Mouse (Mus musculus) granulocyte monocyte progenitor cell, adult 5-6 weeks (primary cell): Measurements from ENCODE around the gene Cma1. TPM values are rescaled to one million over a fixed set of nuclear protein-coding genes. Genes with fewer than 3 reads are reported as not detected.
"Not testable (repeated sequence)": the region's sequence is repeated elsewhere in the genome, so short reads cannot be mapped to it uniquely, and the experiment has no call there.

Experiments used
- ATAC-seq: replicated peaks from 2 replicates; pipeline ENCODE4 v1.8.0; 2016; ENCODE audit warnings: mild to moderate bottlenecking, moderate TSS enrichment, inconsistent platforms; ENCODE audit not compliant: poor library complexity, severe bottlenecking
- total RNA-seq, 2 experiments: library from RNA; stranded (forward) in 1 of 2; stranded (reverse) in 1 of 2; fragments of 200-712, 200-1000 nt in 1 of 2; fragments of >200 nt in 1 of 2; fragmentation: Nextera tagmentation in 1 of 2; gene quantifications; 2 replicates each; pipeline ENCODE4 v1.2.3; 2014 to 2017

Cma1 gene
- total RNA-seq (2014; fragmentation: Nextera tagmentation) (not detected in 2 replicates), total RNA-seq (2017) (0.15 TPM in 1 of 2 replicates, not detected in the other)

DNA sequence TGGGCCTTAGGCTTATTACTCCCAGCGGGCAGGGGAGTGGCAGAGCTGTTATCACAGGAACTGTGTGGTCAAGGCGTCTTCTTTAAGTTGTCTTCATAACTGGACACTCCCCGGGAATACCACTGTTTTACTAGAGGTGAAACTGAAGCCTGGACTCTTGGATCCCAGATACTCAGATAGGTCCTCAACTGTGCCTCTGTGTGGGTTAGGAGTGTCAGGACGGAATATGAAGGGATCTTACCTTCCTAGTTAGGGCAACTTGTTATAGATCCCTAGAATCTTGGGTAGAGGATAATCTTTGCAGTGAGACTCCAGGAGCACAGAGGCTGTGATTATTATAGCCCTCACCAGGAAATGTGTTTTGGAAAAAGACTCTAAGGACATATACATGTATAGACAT lies at the start of gene Cma1:
Cma1 (minus strand) TSS at position 101 of the 400 bp plus-strand sequence.
- no peak for ATAC-seq

DNA sequence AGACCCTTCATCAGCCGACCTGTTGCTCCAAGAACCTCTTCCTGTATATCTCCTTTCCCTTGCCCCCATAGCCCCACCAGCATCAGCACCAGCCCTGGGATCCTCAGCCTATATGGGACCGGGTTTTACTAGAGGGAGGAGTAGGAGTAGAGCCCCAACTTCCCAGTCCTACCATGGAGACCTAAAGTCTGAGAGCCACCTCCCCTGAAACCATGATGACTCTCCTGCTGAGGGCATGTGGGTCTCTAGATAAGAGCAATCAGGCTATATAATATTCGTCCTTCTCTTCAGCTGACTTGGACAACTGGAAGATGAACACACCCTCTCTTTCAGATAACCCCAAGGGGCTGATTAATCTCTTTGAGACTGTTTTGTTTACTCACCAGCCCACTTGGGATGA lies 43.0 kb upstream of the Cma1 start:
- ATAC-seq: not testable (repeated sequence)

DNA sequence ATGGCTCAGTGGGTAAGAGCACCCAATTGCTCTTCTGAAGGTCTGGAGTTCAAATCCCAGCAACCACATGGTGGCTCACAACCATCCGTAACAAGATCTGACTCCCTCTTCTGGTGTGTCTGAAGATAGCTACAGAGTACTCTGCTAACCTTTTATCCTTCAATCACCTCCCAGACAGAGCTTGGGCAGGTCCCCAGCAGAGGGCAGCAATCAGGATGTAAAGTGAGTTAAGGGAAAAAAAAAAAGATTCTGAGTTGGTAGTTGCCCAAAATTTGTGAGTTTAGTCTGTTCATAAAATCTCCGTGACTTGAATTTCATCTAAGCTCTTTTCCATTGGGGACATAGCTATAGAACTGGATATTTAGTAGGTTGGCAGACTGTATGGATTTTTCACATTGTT lies 19.4 kb upstream of the Cma1 start:
- not testable (repeated sequence) for ATAC-seq

DNA sequence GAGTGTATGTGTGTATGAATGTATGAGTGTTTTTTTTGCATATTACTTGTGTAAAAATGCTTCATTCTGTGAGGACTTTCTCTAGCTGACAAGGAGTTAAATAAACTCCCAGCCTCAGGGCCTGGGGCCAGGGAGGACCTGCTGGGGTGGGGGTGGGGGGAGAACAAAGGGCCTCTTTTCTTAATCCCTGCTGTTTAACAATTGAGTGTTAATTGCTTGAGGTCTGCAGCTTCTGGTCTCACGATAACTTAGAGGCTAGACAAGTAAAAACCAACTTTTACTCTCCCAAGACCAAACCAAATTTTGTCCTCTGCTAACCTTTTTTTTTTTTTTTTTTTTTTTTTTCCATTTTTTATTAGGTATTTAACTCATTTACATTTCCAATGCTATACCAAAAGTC lies 18.8 kb upstream of the Cma1 start:
- ATAC-seq: no peak

DNA sequence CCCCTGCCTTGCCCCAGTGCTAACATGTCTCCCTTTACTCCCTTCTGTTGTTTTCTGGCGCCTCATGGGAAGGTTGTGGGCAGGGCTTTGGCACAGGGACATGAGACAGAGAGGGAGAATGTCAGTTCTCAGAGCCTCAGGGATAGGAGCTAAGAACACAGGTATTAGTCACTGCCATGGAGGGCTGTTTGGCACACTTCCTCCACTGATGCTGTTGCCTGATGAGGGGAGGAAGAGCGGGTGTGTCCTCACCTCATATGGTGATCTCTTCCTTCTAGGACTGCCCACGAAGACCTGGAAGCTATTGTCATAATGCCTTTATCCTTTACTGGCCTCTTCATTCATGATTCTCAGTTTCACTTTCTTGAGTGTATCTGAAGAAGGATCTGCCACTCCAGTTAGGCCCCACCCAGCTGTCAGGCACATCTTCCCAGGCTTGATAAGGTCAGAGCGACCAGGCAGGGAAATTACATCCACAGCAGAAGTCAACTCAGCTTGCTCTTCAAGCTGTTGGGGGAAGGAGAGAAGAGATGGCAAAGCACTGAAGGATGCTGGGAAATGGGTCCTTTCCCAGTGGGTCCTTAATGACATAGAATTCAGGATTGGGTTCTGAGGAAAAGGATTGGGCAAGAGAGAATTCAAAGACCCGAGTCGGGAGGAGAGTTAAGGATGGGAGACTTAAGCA lies 6.0 kb upstream of the Cma1 start, which contains the start of gene Cma2:
Cma2 (plus strand) TSS at position 635 of the 685 bp plus-strand sequence.
- 0 out of 2 replicates have a peak, but pooled peaks have one; percentile 25 for ATAC-seq

DNA sequence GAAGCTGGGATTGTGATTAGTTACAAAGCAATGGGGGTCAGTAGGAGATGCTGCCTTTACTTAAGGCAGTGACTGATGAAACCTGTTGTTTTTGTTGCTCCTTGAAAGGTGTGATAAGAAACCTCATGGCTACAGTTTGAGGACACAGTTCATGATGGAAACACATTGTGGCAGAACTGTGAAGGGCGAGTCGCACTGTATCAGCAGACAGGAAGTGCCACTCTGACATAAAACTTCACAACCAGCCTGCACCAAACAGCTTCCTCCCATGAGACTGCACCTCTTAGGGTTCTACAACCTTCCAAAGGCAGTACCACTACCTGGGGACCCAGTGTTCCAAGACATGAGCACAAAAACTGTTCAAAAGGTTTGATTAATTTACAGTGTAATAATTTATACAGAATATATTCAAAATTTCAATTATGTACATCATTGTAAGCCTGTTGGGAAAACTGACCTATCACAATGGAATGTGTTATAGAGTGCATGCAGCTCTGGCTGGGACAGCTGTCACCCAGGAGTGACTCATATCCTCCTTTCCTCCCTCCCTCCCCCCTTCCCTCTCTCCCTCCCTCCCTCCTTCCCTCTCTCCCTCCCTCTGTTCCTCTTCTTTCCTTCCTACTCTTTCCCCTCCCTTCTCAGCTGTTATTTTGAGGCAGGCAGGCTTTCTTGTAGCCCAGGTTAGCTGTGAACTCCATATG lies 1.9 kb upstream of the Cma1 start:
- no peak for ATAC-seq

DNA sequence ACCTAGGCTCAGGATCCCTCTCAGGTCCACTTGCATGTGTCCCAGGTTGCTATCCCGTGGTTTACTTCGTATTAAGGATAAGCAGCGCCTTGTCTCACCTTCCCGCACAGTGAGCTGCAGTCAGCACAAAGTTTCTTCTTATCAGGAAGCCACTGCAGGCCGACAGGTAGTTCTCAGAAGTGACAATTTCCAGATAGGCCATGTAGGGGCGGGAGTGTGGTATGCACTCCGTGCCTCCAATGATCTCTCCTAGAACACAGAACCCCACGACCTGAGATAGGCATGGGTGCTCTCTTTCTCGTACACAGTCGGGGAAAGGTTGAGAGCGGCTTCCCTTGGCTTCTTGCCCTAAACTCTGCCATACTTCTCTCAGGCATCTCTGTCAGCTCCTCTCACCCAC lies 874 bp downstream of the Cma1 start:
- no peak for ATAC-seq

DNA sequence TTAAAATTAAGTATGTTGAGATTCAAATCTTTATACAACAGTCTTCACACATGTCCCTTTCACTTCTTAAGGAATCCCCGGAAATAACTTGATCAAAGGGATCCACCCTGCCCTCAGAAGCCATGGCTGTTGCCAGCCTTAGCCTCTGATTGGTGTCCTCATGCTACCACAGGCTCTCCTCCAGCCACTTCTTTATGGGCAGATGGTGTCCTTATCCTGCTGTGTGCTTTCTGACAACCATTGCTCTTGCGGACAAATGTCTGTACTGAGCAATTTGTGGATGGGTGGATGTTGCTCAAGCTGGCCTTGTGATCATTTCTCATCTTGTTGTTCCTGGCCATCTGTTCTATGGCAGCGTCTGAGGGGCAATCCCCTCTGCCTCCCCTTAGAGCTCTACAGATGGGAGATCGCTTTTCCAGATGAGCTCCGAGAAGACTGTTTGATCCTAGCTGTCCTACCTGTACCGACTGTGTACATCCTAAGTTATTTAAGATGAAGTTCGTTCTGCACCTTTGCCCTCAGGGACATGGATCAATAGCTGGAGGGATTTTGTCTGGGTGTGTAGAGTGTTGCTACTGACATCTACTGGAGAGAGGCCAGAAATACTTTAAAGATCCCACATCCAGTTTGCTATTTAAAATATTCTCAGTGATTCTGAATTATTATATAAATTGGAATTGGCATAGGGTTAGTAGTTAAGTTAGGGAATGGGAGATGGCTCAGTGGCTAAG lies 4.2 kb downstream of the Cma1 start:
- no peak for ATAC-seq

DNA sequence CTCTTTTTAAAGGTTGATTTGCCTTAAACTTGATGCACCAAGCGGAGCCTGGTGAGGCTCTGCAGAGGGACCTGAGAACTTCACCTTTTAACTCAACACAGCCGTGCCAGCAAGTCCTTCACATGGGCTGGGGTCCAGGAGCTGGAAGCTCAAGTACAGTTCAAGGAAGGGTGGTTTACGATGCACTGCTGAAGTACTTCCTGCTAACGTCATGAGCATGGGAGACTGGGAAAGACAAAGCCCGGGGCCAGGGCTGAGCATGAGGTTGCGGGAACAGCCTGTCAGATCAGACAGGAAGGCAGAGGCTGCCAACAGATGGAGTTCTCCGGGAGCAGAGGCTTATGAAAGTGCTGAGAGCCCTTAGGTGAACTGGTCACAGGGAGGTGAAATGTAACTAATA lies 10.9 kb downstream of the Cma1 start:
- no peak for ATAC-seq

DNA sequence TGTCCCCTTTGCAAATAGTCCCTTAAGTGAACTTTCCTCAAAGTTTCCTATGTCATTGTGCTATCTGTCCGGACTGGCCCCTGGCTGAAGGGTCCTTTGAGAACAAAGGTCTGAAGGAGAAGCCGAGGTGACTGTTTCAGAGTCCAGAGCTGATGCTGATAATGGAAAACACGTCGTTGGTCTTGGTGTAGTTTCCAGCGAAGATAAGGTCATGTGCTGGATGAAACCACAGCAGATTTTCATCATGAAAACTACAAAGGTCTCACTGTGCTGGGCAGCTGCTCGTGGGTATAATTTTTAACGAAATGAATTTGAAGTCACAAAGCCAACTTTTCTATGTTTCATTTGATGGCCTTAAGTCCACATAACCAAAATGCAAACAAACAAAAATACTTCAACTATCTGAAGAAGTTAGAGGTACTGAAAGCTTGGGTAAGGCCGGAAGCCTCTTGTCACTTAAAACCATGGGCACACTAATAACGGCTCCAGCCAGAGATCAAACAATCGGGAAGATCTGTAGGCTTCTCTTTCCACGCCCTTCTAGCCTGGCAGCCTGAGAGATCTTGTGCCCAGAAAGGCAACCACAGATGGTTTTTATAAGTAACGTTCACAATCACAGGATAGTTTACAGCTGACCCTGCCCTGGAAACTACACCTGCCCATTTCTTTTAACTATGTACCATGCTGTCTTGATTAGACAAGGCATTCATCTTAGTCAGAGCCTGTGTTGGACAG lies 15.0 kb downstream of the Cma1 start:
- ATAC-seq: no peak

DNA sequence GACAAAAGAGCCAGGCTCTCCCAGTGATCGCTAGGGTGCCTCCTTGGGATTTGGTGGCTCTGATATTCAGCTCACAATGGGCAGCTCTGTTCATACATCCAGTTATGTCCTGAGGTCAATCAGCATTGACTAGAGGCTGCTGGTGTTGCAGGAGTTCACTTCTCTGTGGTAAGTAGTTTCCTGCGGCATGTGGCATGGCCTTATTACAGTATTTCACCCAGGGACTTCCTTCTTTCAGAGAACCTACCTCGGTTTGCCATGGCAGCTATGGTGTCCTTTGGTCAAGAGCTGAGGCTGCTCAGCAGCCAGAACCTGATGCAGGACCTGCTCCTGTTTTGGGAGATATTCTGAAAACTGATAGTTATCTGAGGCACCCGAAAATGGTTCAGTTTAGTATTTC lies 17.6 kb downstream of the Cma1 start:
- ATAC-seq: peak; percentile 79

DNA sequence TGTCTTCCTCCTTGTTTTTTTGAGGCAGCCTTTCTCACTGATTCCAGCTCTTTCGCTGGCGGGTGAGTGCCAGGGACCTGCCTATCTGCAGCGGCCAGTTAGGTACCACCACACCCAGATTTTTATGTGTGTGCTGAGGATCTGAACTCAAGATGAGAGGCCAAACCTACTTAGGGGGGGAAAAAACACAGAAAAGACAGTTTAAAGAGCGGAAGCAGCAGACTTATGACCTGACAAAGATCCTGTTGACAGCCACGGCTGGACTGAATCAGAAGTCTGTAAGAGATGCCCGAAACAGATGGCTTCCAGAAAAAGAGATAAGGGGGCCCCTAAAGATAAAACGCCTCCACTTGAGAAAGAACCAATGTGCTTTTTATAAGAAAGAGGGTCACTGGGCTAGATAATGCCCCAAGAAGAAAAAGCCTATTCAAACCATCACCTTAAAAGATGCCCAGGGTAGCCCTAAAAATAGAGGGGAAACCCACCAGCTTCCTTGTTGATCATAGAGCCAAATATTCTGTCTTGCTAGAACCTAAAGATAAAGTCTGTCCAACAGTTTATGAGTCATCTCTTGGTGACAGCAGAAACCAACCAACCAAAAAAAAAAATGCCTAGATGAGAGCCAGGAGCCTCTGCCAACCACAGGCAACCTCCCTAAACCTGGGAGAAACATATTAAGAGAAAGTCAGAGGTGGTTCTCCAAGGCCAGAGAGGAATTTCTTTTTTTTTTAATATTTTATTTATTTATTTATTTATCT lies 21.8 kb downstream of the Cma1 start:
- ATAC-seq: no peak

DNA sequence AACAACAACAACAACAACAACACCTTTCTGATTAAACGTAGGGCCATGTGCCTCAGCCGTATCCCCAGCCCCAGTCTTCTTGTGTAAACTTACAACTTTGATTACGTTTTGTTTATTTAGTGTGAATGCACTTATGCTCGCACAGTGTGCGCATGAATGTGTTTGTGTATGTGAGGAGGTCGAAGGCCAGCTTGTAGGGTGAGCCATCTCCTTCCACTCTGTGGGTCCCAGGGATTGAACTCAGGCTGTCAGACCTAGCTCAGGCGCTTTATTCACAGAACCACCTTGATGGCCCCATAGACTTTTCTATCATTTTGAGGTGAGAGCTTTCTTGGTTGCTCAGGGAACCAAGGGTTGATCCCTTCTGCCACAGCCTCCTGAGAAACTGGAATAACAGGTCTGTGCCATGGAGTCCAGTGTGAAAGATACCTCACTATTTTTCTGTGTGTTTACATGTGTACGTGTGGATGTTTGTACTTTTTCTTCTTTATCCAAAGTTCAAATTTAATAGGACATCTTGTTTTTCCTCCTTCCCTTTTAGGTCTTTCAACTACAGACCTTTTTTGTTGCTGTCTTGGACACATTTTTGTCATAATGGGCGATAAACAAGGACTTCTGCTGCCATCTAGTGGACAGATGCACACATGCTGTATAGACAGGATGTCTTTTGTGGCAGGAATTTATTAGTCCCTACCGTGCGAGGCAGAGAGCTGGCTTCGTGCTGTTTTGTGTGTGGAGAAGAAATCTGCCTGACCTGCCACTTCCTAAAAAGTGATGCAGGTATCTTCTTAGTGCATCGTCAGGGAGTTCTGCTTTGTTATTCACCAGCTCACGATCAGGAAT lies 26.0 kb downstream of the Cma1 start:
- peak; percentile 87 for ATAC-seq

DNA sequence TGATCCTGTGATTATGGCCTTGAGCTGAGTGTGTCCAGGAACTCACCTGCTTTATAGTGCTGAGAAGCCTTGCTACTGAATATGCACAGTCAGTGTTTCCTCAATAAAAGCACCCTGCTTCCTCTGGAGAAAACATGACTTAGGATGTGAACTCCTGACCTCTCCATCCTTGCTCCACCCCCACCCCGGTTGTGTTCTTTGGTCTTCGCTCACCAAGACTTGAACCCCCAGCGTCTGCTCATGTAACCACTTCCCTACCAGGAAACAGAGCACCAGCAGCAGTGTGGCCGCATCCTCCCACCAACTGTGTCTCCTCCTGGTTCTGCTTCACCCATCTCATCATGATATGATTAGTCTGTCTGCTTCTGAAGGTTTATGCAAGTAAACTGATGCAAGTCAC lies 31.1 kb downstream of the Cma1 start:
- ATAC-seq: no peak; the same call in 1 of the 2 replicates

DNA sequence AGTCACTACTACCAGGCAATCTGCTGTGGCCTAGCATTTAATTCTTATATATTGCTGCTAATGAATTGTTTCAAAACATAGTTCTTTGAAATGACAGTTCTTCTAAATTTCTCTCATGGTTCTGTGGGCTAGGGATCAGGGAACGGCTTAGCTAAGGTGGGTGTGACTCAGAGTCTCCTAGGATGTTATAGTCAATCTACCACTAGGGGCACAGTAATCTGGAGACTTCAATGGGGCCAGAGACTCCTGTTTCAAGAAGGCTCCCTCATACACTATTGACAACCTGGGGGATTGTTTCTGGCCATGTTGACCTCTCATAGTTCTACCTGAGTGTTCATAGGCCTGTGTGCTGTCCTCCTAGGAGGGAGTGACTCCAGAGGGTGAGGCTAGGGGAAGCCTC lies 39.0 kb downstream of the Cma1 start:
- peak; percentile 61 for ATAC-seq

DNA sequence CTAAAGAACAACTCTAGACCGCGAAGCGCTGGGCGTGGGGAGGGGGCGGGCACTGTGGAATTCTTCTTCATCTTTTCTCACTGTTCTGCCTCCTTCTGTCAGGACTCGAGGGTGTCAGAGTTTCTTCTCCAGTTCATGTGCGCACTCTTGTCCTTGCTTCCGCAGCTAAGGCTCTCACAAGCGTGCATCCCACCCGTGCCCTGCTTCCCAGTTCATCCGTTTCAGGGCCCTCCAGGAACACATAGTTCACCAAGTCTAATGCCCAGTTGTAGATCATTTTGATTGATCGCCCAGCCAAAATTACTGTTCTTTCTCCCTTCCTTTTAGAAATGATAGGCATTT lies 44.1 kb downstream of the Cma1 start:
- ATAC-seq: no peak

DNA sequence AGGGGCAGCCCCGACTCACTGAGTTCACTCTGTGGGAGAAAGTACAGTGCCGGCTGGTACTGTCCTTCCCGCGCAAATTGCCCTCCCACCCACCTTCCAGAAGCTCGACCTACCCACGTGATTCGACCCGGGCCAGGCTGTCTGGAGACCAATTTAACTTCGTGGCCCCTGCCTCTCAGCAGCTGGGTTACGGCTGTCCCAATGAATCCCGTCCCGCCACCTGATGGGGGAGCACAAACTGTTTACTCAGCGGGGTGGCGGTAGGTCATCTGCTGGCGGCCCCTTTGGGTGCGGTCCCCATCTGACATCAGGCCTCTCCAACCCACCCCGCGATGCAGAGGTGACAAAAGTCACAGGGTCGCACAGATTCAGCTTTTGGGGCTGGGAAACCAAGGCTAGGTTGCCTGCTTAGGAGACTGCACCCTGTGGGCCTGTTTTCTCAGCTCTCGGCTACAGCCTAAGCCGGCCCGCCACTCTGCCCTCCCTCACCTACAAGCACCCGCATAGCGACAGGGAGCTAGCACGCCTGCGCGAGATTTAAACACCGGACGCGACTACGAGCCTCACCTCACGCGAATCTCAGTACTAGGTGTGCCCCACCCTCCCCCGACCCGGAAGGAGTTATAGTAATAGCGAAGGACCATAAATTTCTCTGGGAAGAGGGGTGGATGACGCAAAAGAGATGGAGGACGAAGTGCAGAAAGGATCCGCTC lies 44.6 kb downstream of the Cma1 start, which contains the start of gene Sdr39u1:
Sdr39u1 (minus strand) TSS at position 593 of the 713 bp plus-strand sequence.
- ATAC-seq: peak; percentile 92

DNA sequence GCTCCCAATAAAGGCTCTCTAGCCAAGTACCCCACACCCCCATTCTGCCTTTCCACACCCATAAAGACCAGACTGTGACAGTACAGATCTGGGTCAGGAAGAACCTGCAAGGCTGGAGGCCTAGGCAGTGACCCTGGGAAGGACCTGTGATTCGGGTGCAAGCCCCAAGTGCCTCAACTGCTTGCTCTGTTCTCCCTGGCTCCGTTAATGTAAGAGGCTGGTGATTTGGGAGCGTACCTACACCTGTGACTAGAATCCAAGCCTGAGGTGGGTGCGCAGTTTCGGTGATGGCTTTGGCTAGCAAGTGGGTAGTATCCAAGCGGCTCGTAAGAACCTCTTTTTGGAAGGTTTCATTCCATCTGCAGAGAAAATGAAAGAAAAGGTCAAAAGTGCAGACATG lies 45.5 kb downstream of the Cma1 start:
- no peak for ATAC-seq
